Mouse (Mus musculus) macrophage (primary cell): Measurements from ENCODE around the gene Fam47c. TPM values are rescaled to one million over a fixed set of nuclear protein-coding genes. Genes with fewer than 3 reads are reported as not detected.

Experiments
- H3K27ac ChIP-seq: fragments of 350-480 bp; formaldehyde crosslinking; 2 replicates; pipeline ENCODE4 v1.9.0; 2021
- H3K36me3 ChIP-seq: fragments of 350-480 bp; formaldehyde crosslinking; 2 replicates; pipeline ENCODE4 v1.9.0; 2021; ENCODE audit errors: inconsistent target
- H3K4me3 ChIP-seq: fragments of 350-480 bp; formaldehyde crosslinking; 2 replicates; pipeline ENCODE4 v1.9.0; 2021; ENCODE audit errors: inconsistent target
- H3K79me2 ChIP-seq: fragments of 350-480 bp; formaldehyde crosslinking; 2 replicates; pipeline ENCODE4 v1.9.0; 2021; ENCODE audit errors: inconsistent target
- WGBS: methylation state at CpG from one replicate; pipeline ENCODE4 v1.1.7; 2026; ENCODE audit warnings: inconsistent platforms; ENCODE audit not compliant: missing documents; 5-methylcytosine and 5-hydroxymethylcytosine counted together
- polyA plus RNA-seq: library from polyadenylated mRNA; stranded (reverse); fragments of 250-400 nt; gene quantifications from 3 replicates; pipeline ENCODE4 v1.2.4, GENCODE M21; 2018; ENCODE audit warnings: inconsistent platforms
- total RNA-seq, 78 experiments: library from RNA; depleted of rRNA; stranded (reverse); fragments of 250-400 nt; gene quantifications; 1 replicate in 9 of 78; 2 replicates in 24 of 78; 3 replicates in 43 of 78; 4 replicates in 2 of 78; pipeline ENCODE4 v1.2.4; 2018; ENCODE audit warnings: inconsistent platforms in 56 of 78

Fam47c gene
- total RNA-seq (2018; cell fraction: chromatin; rRNA removed): not detected
- not detected for total RNA-seq (2018; cell fraction: cytosol; rRNA removed)
- total RNA-seq (2018; cell fraction: nucleus; rRNA removed): not detected
- polyA plus RNA-seq: not detected in 3 replicates

- WGBS: 56% methylated on average over 1 of the region's 3 CpGs
- Histone ChIP-seq H3K79me2 (no peaks in the 10 kb centered on the region), H3K4me3 (no peak within 1 kb of the TSS), H3K27ac (no peak within 1 kb of the TSS), H3K36me3 (no peaks in the 10 kb centered on the region)
Measured at GRCm38 (mm10) chrX:78737463-78737862, at the start of gene Fam47c. Gene Fam47c, plus strand, starts transcription at chrX:78737763.

- Histone ChIP-seq H3K79me2 (no peaks in the 10 kb centered on the region), H3K27ac (no peak overlapping the region), H3K4me3 (no peak overlapping the region), H3K36me3 (no peaks in the 10 kb centered on the region)
- WGBS: 93% methylated on average over 2 of the region's 2 CpGs
Measured at GRCm38 (mm10) chrX:78769408-78769807, 31.8 kb downstream of the Fam47c start.

GRCm38 (mm10) chrX:78777078-78777477 is 39.5 kb downstream of the Fam47c start:
- H3K27ac ChIP-seq: no peak overlapping the region
- no peaks in the 10 kb centered on the region for H3K79me2 ChIP-seq
- no peaks in the 10 kb centered on the region for H3K36me3 ChIP-seq
- 75% methylated on average over 2 of the region's 2 CpGs for WGBS
- no peak overlapping the region for H3K4me3 ChIP-seq

Other genes starting within 250 kb of the Fam47c start
- 2.9 to 10.1 TPM (median 4.7 TPM) in 3 replicates for gene Prrg1, start 153.9 kb upstream of the Fam47c start, polyA plus RNA-seq